Mouse (Mus musculus) limb, embryonic 10.5 days (tissue): ENCODE data around the gene Pla2g16. TPM values are rescaled to one million over a fixed set of nuclear protein-coding genes. Genes with fewer than 3 reads are reported as not detected.

Experiments
- DNase-seq: peaks from one replicate; pipeline ENCODE4 v3.0.0-alpha.2; 2017; ENCODE audit warnings: low spot score
- H3K27ac ChIP-seq: fragments of 300-500 bp; sonication (generic); 2 replicates; pipeline ENCODE4 v1.5.1; 2016; ENCODE audit warnings: mild to moderate bottlenecking
- H3K27me3 ChIP-seq: fragments of 300-500 bp; sonication (generic); 2 replicates; pipeline ENCODE4 v1.6.1; 2016; ENCODE audit warnings: low read depth, mild to moderate bottlenecking; ENCODE audit not compliant: poor library complexity, severe bottlenecking
- H3K36me3 ChIP-seq: fragments of 300-500 bp; sonication (generic); 2 replicates; pipeline ENCODE4 v1.6.1; 2016; ENCODE audit warnings: mild to moderate bottlenecking, moderate library complexity
- H3K4me1 ChIP-seq: fragments of 300-500 bp; sonication (generic); 2 replicates; pipeline ENCODE4 v1.6.1; 2016
- H3K4me3 ChIP-seq: fragments of 300-500 bp; sonication (generic); 2 replicates; pipeline ENCODE4 v1.5.1; 2016; ENCODE audit warnings: mild to moderate bottlenecking, moderate library complexity
- H3K9me3 ChIP-seq: fragments of 300-500 bp; sonication (generic); replicated peaks from 2 replicates; pipeline ENCODE4 v1.6.1; 2016; ENCODE audit warnings: mild to moderate bottlenecking
- WGBS: fragments of 180-500 bp; shearing (Covaris S2); methylation state at CpG from one replicate; pipeline ENCODE4 v1.1.7; 2016; 5-methylcytosine and 5-hydroxymethylcytosine counted together
- polyA plus RNA-seq: library from polyadenylated mRNA; unstranded; fragments of >200 nt; fragmentation: Nextera tagmentation; extraction: Ambion mirVana; gene quantifications from 2 replicates; pipeline ENCODE4 v1.2.1, GENCODE M21; 2016

Gene Pla2g16
- polyA plus RNA-seq, 1 experiment from 2014 or later: 3.6 TPM

DNA sequence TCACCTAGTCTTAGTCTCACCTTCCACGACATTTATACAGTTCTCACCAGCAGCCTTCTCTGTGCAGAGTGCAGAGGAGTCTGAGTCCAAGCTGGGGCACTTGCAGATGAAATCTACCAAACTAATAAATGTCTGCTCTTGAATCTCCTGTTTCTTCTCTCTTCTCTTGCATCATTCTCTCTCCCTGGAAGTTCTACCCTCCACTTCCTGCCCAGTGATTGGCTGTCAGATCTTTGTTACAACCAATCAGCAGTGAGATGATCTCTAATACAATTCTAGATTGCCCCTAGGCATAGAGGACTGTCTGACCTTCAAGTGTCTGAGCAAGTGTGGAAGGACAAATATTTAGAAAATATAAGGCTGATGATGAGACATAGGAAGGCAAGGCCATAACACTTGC, 18.9 kb downstream of the Pla2g16 start:
- whole genome bisulfite sequencing: 87% methylated on average over 1 of the region's 1 CpGs

GRCm38 (mm10) chr19:7577710-7578109, 20.5 kb downstream of the Pla2g16 start:
- no peak overlapping the region for H3K4me3 ChIP-seq
- no peak for DNase-seq
- H3K27me3 ChIP-seq: no peaks in the 10 kb centered on the region
- 91% methylated on average over 3 of the region's 3 CpGs for WGBS
- no peaks in the 10 kb centered on the region for H3K9me3 ChIP-seq
- no peaks in the 10 kb centered on the region for H3K4me1 ChIP-seq
- no peaks in the 10 kb centered on the region for H3K36me3 ChIP-seq
- no peak overlapping the region for H3K27ac ChIP-seq

More for the DNA sequence above, 18.9 kb downstream of the Pla2g16 start:
- no peaks in the 10 kb centered on the region for H3K36me3 ChIP-seq
- H3K4me1 ChIP-seq: no peaks in the 10 kb centered on the region
- H3K4me3 ChIP-seq: no peak overlapping the region
- H3K9me3 ChIP-seq: no peaks in the 10 kb centered on the region
- H3K27ac ChIP-seq: no peak overlapping the region
- H3K27me3 ChIP-seq: no peaks in the 10 kb centered on the region
- DNase-seq: no peak

DNA sequence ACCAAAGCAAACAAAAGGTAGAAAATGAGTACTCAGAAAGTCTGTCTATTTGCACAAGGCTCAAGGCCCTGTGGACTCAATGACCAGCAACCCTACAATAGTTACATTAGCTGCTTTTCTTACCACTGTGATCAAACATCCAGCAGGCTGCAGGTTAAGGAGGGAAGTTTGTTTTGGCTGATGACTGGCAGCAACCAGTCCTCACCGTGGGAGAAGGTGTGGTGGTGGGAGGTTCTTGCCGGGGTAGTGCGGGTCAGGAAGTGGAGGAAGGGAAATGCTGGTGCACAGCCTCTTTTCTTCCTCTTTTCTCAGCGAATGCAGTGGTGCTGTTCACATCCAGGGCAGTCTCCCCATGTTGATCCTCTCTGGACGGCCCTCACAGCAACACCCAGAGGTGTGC, 23.8 kb downstream of the Pla2g16 start:
- DNase-seq: no peak
- Histone ChIP-seq H3K27ac (no peak overlapping the region), H3K4me3 (no peak overlapping the region), H3K27me3 (no peaks in the 10 kb centered on the region), H3K9me3 (no peaks in the 10 kb centered on the region), H3K4me1 (0 out of 2 replicates have a peak, but pooled peaks cover 4% of the 10 kb centered on the region), H3K36me3 (no peaks in the 10 kb centered on the region)
- 74% methylated on average over 5 of the region's 5 CpGs for WGBS

DNA sequence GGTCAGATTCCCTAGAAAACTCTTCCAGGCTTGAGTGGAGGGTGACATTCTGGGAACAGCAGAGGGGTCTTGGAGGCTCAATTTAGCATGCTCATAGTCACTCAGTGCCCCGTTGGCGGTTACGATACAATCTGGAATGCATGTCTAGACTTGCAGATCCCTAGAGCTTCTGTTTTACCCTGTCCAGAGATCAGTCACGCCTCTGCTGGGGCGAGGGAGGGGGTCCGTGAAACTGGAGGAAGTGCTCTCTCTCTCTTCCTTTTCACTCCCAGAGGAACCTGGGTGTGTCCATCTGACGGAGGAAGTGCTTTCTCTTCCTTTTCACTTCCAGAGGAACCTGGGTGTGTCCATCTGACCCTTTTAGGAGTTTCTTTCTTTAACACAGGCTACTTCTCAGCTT, 25.8 kb downstream of the Pla2g16 start:
- Histone ChIP-seq H3K36me3 (no peaks in the 10 kb centered on the region), H3K4me3 (no peak overlapping the region), H3K4me1 (0 out of 2 replicates have a peak, but pooled peaks cover 4% of the 10 kb centered on the region), H3K27me3 (no peaks in the 10 kb centered on the region), H3K9me3 (no peaks in the 10 kb centered on the region), H3K27ac (no peak overlapping the region)
- no peak for DNase-seq
- 71% methylated on average over 7 of the region's 7 CpGs for WGBS

DNA sequence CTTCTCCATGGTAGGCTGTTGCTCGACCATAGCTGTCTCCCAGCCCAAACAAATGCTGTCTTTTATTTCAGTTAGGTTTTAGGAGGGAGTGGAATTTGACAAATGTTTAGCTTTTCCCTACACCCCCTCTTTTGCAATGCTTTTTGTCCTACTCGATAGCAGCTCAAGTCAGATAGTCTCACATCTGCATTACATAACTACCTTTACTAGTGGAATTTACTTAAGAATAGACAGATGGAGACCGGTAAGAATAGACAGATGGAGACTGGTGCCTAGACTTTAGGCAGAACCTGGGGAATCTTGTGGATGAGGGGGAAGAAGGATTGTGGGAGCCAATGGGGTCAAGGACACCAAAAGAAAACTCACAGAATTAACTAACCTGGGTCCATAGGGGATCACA, 26.3 kb downstream of the Pla2g16 start:
- no peak for DNase-seq
- H3K36me3 ChIP-seq: no peaks in the 10 kb centered on the region
- 0 out of 2 replicates have a peak, but pooled peaks cover 4% of the 10 kb centered on the region for H3K4me1 ChIP-seq
- no peaks in the 10 kb centered on the region for H3K27me3 ChIP-seq
- no peaks in the 10 kb centered on the region for H3K9me3 ChIP-seq
- H3K4me3 ChIP-seq: no peak overlapping the region
- no peak overlapping the region for H3K27ac ChIP-seq
- WGBS: 86% methylated on average over 3 of the region's 3 CpGs

DNA sequence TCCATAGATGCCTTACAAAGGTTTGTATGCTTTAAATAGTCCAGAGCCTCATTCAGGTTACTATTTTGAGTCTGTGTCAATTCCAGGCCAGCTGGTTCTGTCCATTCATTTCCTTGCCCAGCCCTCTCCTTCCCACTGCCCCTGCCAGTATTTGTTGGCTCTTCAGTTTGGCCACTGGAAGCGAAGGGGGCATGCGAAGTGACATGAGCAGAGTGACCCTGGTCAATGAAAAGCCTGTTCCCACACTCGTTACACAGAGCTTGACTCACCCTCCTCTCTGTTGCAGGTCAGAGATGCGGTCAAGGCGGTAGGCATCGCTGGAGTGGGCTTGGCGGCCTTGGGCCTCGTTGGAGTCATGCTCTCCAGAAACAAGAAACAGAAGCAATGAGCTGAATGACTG, 28.0 kb downstream of the Pla2g16 start:
- no peaks in the 10 kb centered on the region for H3K27me3 ChIP-seq
- WGBS: 93% methylated on average over 8 of the region's 8 CpGs
- no peaks in the 10 kb centered on the region for H3K9me3 ChIP-seq
- no peaks in the 10 kb centered on the region for H3K36me3 ChIP-seq
- H3K4me1 ChIP-seq: 0 out of 2 replicates have a peak, but pooled peaks cover 4% of the 10 kb centered on the region
- no peak overlapping the region for H3K27ac ChIP-seq
- no peak for DNase-seq
- H3K4me3 ChIP-seq: no peak overlapping the region

DNA sequence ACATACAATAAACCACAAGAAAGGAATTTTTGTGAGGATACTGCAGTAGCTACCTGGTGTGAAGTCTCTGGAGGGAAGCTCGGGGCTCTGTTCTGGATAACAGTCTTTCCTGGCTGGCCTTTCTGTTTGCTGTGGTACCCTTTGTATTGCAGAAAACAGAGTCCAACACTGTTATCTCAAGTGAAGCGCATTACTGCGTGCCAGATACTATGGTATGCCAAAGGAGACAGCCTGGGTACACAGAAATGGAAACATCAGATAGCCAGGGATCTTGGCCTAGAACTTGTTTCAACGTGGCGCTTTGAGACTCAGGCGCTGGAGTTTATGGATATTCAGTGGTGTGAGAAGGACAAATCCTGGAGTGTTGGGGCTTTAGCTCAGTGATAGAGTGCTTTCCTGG, 28.5 kb downstream of the Pla2g16 start:
- Histone ChIP-seq H3K36me3 (no peaks in the 10 kb centered on the region), H3K9me3 (no peaks in the 10 kb centered on the region), H3K4me3 (no peak overlapping the region), H3K27ac (no peak overlapping the region), H3K4me1 (0 out of 2 replicates have a peak, but pooled peaks cover 4% of the 10 kb centered on the region), H3K27me3 (no peaks in the 10 kb centered on the region)
- no peak for DNase-seq
- WGBS: 92% methylated on average over 6 of the region's 6 CpGs

GRCm38 (mm10) chr19:7590795-7591194, 33.5 kb downstream of the Pla2g16 start:
- Histone ChIP-seq H3K27ac (no peak overlapping the region), H3K4me3 (no peak overlapping the region), H3K36me3 (no peaks in the 10 kb centered on the region), H3K27me3 (no peaks in the 10 kb centered on the region), H3K9me3 (no peaks in the 10 kb centered on the region), H3K4me1 (0 out of 2 replicates have a peak, but pooled peaks cover 3% of the 10 kb centered on the region)
- no peak for DNase-seq

DNA sequence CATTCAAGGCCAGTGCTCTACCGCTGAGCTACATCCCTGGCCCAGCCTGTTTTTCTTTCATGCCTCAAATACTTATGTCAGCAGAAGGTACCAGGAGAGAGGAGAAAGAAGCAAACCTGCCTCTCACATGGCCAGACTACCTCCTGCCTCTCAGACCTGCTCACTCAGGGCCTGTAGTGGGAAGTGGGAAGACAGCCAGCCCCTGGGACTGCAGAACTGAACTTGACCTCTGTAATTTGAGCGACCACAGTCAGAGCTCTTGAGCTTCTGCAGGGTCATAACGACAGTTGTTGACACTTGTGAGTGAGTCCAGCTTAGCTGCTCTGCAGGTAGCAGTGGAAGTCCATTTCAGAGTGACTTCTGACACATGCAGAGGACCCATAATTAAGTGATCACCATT, 34.8 kb downstream of the Pla2g16 start:
- Histone ChIP-seq H3K4me1 (0 out of 2 replicates have a peak, but pooled peaks cover 3% of the 10 kb centered on the region), H3K9me3 (no peaks in the 10 kb centered on the region), H3K27me3 (no peaks in the 10 kb centered on the region), H3K27ac (no peak overlapping the region), H3K4me3 (no peak overlapping the region), H3K36me3 (no peaks in the 10 kb centered on the region)
- DNase-seq: no peak
- 58% methylated on average over 3 of the region's 3 CpGs for WGBS

DNA sequence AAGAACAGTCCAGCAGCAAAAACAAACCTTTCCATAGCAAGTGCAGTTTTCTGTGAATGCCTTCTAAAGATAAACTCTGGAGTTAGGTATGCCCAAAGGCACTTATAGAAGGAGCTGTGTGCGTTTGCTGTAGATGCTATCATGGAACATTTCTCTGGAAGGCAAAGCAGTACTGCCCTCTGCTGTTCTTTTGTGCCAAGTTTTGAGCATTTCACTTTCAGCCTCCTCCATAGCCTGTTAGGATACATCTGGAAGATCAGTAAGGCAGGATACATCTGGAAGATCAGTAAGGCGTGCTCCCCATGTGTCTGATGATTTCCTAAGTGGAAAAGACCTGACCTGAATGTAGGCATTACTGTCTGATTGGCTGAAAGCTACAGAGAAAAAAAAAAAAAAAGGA, 38.3 kb downstream of the Pla2g16 start:
- Histone ChIP-seq H3K9me3 (no peaks in the 10 kb centered on the region), H3K27me3 (no peaks in the 10 kb centered on the region), H3K4me3 (no peak overlapping the region), H3K36me3 (no peaks in the 10 kb centered on the region), H3K27ac (no peak overlapping the region), H3K4me1 (peaks cover 8% of the 10 kb centered on the region; the same call in 1 of the 2 replicates)
- WGBS: 36% methylated on average over 2 of the region's 2 CpGs
- no peak for DNase-seq

GRCm38 (mm10) chr19:7598481-7598880, 41.2 kb downstream of the Pla2g16 start:
- H3K27me3 ChIP-seq: no peaks in the 10 kb centered on the region

GRCm38 (mm10) chr19:7601551-7601950, 44.3 kb downstream of the Pla2g16 start:
- Histone ChIP-seq H3K36me3 (no peaks in the 10 kb centered on the region), H3K4me3 (no peak overlapping the region), H3K27me3 (0 out of 2 replicates have a peak, but pooled peaks cover 2% of the 10 kb centered on the region), H3K4me1 (peaks cover 22% of the 10 kb centered on the region), H3K9me3 (no peaks in the 10 kb centered on the region), H3K27ac (no peak overlapping the region)
- no peak for DNase-seq
- WGBS: 83% methylated on average over 4 of the region's 4 CpGs

More at GRCm38 (mm10) chr19:7598481-7598880, 41.2 kb downstream of the Pla2g16 start:
- H3K9me3 ChIP-seq: no peaks in the 10 kb centered on the region
- H3K36me3 ChIP-seq: no peaks in the 10 kb centered on the region
- DNase-seq: no peak
- H3K27ac ChIP-seq: no peak overlapping the region
- peaks cover 5% of the 10 kb centered on the region; the same call in 1 of the 2 replicates for H3K4me1 ChIP-seq
- H3K4me3 ChIP-seq: no peak overlapping the region
- WGBS: 65% methylated on average over 4 of the region's 4 CpGs

GRCm38 (mm10) chr19:7604107-7604506, 46.8 kb downstream of the Pla2g16 start:
- H3K27ac ChIP-seq: no peak overlapping the region
- no peak for DNase-seq
- no peak overlapping the region for H3K4me3 ChIP-seq
- 94% methylated on average over 10 of the region's 10 CpGs for WGBS
- H3K27me3 ChIP-seq: 0 out of 2 replicates have a peak, but pooled peaks cover 16% of the 10 kb centered on the region
- H3K9me3 ChIP-seq: no peaks in the 10 kb centered on the region
- no peaks in the 10 kb centered on the region for H3K36me3 ChIP-seq
- peaks cover 33% of the 10 kb centered on the region for H3K4me1 ChIP-seq

DNA sequence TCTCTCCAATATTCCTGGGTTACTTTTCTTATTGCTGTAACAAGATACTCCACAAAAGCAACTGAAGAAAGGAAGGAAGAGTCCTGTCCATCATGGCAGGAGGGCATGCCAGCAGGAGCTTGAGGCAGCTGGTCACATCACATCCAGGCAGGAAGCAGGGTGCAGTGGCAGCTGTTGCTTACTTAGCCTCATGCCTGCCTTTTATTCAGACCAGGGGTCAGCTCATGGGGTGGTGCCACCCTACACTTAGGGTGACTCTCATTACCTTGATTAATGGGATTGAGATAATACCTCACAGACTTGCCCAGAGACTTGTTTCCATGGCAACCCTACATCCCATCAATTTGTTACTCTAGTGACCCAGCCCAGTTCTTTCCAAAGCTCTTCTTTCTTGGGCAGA, 47.8 kb downstream of the Pla2g16 start:
- H3K27me3 ChIP-seq: 0 out of 2 replicates have a peak, but pooled peaks cover 18% of the 10 kb centered on the region
- H3K9me3 ChIP-seq: no peaks in the 10 kb centered on the region
- peak overlapping the region; percentile 83 for H3K27ac ChIP-seq
- no peak overlapping the region for H3K4me3 ChIP-seq
- H3K4me1 ChIP-seq: peaks cover 33% of the 10 kb centered on the region
- no peak for DNase-seq
- no peaks in the 10 kb centered on the region for H3K36me3 ChIP-seq
